8 mouse cellular contexts compared by ENCODE assay signal in genomic region chr9:74861561-74861980, GRCm38 (mm10). TPM values are rescaled to one million over a fixed set of nuclear protein-coding genes. Genes with fewer than 3 reads are reported as not detected.
DNase-seq lines count a peak whose midpoint lies in the region; ATAC-seq and TF ChIP-seq lines count a peak whose summit lies in the region.

TSS of gene Onecut1 (plus strand) at chr9:74861921.

- no peaks in the 10 kb centered on the region for H3K36me3 ChIP-seq in midbrain, embryonic 11.5 days (ENCODE audit: control insufficient read depth, insufficient read depth, low read length)

- H3K4me3 ChIP-seq in left cerebral cortex, adult 2 months = peak within 1 kb of the TSS; percentile 33
- peak within 1 kb of the TSS; percentile 59 for H3K4me3 ChIP-seq in midbrain, embryonic 11.5 days (ENCODE audit: low read depth, low read length)

- H3K27ac ChIP-seq in left cerebral cortex, adult 2 months = no peak within 1 kb of the TSS
- H3K27ac ChIP-seq in midbrain, embryonic 11.5 days (ENCODE audit: low read depth, low read length) = peak within 1 kb of the TSS; percentile 78

- no peak for DNase-seq in left cerebral cortex, adult 2 months (ENCODE audit: extremely low spot score in 1 of 2, low spot score in 2 of 2)
- no peak for DNase-seq in left cerebral cortex, adult 11 months (ENCODE audit: low spot score)
- DNase-seq in adrenal gland, postnatal 4 days (ENCODE audit: low spot score in 2 of 2) = peak; percentile 43 to 49
- DNase-seq in gastrocnemius, postnatal 25 days = peak; percentile 49
- DNase-seq in kidney, postnatal 14 days = peak; percentile 75
- peak; percentile 99 for DNase-seq in midbrain, embryonic 11.5 days (ENCODE audit: low spot score, missing footprints)
- no peak for DNase-seq in frontal cortex, postnatal 14 days (ENCODE audit: low spot score in 2 of 2)
- DNase-seq in right cerebral cortex, postnatal 25 days = no peak

- no peaks in the 10 kb centered on the region for H3K9me3 ChIP-seq in midbrain, embryonic 11.5 days (ENCODE audit: control insufficient read depth, low read length)

- peak within 1 kb of the TSS; percentile 76 for H3K9ac ChIP-seq in midbrain, embryonic 11.5 days (ENCODE audit: low read length)

- intact Hi-C loops in left cerebral cortex, adult 2 months (cut with DNase I) = no loop called here

- no peak for TF ChIP-seq CTCF in left cerebral cortex, adult 2 months (IDR thresholded peaks at IDR 0.05)

- H3K27me3 ChIP-seq in midbrain, embryonic 11.5 days (ENCODE audit: control insufficient read depth, insufficient read depth, low read length) = peaks cover 87% of the 10 kb centered on the region

- peak within 1 kb of the TSS; percentile 84 for H3K4me2 ChIP-seq in midbrain, embryonic 11.5 days

- ATAC-seq in midbrain, embryonic 11.5 days (ENCODE audit: low FRiP score) = peak; percentile 75

- peaks cover 37% of the 10 kb centered on the region for H3K4me1 ChIP-seq in midbrain, embryonic 11.5 days (ENCODE audit: control insufficient read depth, insufficient read depth, low read length)

- under 1% methylated on average over 45 of the region's 45 CpGs for WGBS in midbrain, embryonic 11.5 days

RNA-seq across cellular contexts. Expression of gene Onecut1, which starts in this region (rescaled TPM):
- total RNA-seq in left cerebral cortex, adult 2 months (2021) = under 1 TPM; 0.14 to 0.29 TPM
- 1 to 10 TPM; 1.4 to 2.4 TPM for total RNA-seq in adrenal gland, postnatal 4 days (2021)
- total RNA-seq in gastrocnemius, postnatal 25 days (2021) = not detected
- polyA plus RNA-seq in midbrain, embryonic 11.5 days (2014; fragmentation: Nextera tagmentation; extraction: Ambion mirVana) = 14.7 and 14.8 TPM in 2 replicates

Comparison
In these comparisons a context has a peak if more than half of its experiments do, and no peak if none do; other contexts are left out.
1. Peak in DNase-seq in gastrocnemius, postnatal 25 days; RNA of the gene not detected or under 1 TPM.
2. DNase-seq: peak in adrenal gland, postnatal 4 days (2 of 2), kidney, postnatal 14 days (single experiment) and midbrain, embryonic 11.5 days (single experiment); none in left cerebral cortex, adult 2 months (0 of 2), left cerebral cortex, adult 11 months (single experiment), frontal cortex, postnatal 14 days (0 of 2) and right cerebral cortex, postnatal 25 days (single experiment).